Mouse (Mus musculus) stomach, postnatal 0 days (tissue): ENCODE measurements around the gene Plekha5.

Experiments
- CTCF ChIP-seq: IDR thresholded peaks from 2 replicates; pipeline ENCODE4 v1.5.1; 2016; ENCODE audit warnings: antibody characterized with exemption, low read depth, mild to moderate bottlenecking, moderate library complexity
- EP300 ChIP-seq: optimal IDR thresholded peaks from 2 replicates; pipeline ENCODE3; 2016; ENCODE audit warnings: antibody characterized with exemption

- TF ChIP-seq EP300 (no peak), CTCF (no peak)
Measured at GRCm38 (mm10) chr6:140487489-140487888, 63.6 kb downstream of the Plekha5 start.
